Mouse (Mus musculus) heart, adult 9 months (tissue): ENCODE measurements around the gene Trnt1.

Experiments
- DNase-seq, 2 experiments: peaks; one replicate each; pipeline ENCODE4 v3.0.0; 2022; ENCODE audit warnings: low spot score in 2 of 2

The Trnt1 gene

GRCm38 (mm10) chr6:106787138-106787537, 18.2 kb downstream of the Trnt1 start:
- DNase-seq: no peak

DNA sequence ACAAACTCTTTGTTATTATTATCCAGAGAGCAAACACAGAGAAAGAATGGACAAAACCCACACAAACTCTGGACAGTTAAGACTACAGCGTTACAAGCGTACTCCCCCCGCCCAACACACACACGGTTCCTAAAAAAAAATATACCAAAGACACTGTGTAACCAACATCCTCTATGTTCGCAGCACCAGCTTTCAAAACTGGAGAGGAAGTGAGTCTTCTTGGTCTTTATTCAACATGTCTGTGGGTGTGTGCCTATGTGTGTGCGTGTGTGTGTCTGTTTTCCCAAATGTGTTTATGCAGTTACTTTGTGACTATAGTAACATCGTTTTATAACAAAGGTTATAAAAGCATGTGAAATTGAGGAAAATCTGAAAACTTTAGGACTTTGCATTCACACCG, 22.5 kb downstream of the Trnt1 start:
- DNase-seq: no peak

GRCm38 (mm10) chr6:106792486-106792885, 23.6 kb downstream of the Trnt1 start:
- DNase-seq: no peak

DNA sequence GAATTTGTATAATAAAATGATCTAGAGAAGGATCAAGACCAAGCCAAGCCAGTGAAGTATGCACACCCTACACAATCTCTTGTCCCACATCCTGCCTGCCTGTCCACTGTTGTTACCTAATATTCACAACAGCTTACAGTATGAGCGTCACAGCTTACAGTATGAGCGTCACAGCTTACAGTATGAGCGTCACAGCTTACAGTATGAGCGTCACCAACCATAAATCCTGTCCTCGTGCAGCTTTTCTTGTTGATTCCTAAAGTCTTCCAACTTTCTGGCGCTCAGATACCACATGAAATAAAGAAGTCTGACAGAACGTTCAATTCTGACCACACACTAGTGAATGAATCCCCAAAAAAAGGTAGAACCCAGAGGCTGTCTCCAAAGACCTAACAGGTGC, 24.2 kb downstream of the Trnt1 start:
- DNase-seq: no peak

GRCm38 (mm10) chr6:106793621-106794020, 24.7 kb downstream of the Trnt1 start:
- DNase-seq: no peak

DNA sequence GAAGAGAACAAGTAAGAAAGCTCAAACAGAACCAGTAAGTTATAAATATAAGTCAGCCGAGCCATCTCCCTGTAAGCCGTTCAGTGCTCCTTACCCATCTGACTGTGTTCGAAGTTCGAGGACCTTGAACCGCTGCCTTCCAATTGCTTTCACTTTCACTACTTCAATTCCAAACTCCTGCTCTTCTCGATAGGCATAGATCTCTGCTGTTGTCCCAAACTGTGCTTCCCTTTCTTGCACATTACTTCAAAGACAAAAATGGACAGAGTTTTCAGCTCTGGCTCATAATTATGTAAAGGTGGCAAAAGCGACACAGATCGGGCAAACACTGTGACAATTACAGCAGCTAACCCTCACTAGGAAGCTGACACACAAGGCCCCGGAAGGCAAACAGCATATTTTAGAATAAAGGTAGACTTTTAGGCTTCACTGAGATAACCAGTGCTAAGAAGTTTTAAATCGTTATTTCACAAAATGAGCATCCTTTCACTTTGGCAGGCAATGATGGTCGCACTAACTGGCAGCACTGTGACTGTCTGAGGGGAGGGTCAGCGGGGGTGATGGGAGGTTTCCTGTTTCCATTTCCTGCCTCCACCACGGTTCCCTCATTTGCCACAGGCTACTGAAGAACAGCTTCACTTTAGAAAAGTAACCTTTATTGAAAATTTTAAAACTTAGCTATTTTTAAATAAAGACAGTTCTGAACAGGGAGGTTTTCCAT, 25.3 kb downstream of the Trnt1 start:
- no peak for DNase-seq

- peak; percentile 85 to 89 for DNase-seq
Measured at GRCm38 (mm10) chr6:106799333-106800226, 30.7 kb downstream of the Trnt1 start, which contains the start of gene Crbn. Crbn (minus strand) TSS chr6:106800077.

DNA sequence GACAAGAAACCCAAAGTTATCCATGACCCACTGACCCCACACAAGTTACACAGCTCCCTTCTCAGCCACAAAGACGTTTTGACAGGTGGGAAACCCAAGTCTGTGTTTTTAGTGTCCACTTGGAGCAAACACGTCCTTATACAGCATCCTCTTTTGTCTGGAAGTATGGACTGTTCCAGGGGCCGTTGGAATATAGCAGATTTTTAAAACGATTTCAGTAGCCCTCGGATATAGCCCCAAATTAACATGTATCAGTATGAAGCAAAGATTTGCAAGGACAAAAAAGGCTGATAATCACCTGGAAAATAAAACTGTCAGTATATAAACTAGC, 31.3 kb downstream of the Trnt1 start:
- no peak for DNase-seq

GRCm38 (mm10) chr6:106804904-106805303, 36.0 kb downstream of the Trnt1 start:
- peak in 1 of 2 experiments; percentile 11 for DNase-seq

- DNase-seq: no peak
Measured at GRCm38 (mm10) chr6:106809161-106809560, 40.2 kb downstream of the Trnt1 start.

DNA sequence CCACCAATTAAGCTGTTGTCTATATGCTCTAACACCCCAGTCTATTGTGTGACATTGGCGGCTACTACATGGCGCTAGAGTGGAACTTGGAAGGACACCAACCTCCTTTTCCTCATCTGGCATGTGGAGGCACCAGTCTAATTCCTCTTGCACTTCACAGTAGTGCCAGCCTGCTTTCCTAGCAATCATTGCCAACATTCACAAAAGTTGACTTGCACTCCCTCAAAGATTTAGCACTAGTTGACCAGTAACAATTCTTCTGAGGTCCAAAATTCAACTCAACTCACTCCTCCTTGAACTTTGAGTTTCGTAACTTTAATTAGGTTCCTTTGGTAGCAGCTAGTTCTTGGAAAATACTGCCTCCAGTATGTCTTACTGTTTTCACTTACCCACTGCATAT, 41.8 kb downstream of the Trnt1 start:
- no peak for DNase-seq

- no peak for DNase-seq
Measured at GRCm38 (mm10) chr6:106819246-106819645, 50.3 kb downstream of the Trnt1 start.

DNA sequence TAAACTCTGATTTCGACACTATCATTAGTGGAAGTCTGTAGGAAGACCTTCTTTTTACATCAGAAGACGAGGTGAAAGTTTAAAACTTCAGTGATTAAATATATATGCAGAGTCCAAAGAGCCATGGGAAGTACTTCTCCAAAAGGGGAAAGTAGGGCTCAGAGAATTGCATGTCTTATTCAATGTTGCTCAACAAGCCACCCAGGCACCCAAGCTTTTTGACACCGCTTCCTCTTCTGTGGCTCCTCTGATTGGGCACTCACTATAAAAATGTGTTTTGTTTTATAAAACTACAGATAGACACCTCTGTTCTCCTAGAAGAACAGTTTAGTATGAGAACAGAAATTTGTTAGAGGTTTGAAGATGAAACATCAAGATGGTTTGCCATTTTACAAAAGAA, 51.0 kb downstream of the Trnt1 start:
- DNase-seq: no peak

DNA sequence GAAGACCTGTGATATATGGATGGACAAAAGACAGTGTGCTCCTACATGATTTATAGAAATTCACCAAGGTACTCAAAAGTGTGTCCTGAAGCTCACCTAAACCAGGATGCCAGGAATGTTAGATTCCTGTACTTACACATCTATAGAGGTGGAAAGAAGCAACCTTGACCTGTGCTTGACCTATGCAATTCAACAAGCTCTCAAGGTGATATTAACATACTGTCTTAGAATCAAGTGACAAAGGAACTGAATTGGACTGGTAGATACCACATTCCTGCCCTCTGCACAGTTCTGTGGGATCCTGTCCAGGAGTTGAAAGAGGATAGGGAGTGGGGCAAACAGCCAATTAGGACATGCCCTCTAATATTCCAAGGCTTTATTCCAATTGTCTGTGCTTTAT, 51.6 kb downstream of the Trnt1 start:
- peak in 1 of 2 experiments; percentile 10 for DNase-seq

GRCm38 (mm10) chr6:106822329-106822728, 53.4 kb downstream of the Trnt1 start:
- DNase-seq: no peak
